Mouse (Mus musculus) WW6 (cell line): ENCODE measurements around the gene Smim7.

Experiments used
- DNase-seq: peaks from one replicate; pipeline ENCODE4 v3.0.0-alpha.2; 2013; ENCODE audit warnings: low read depth, low spot score

Smim7 gene

GRCm38 (mm10) chr8:72547802-72548643 lies 22.9 kb downstream of the Smim7 start, which contains the start of gene Med26:
Med26 (minus strand) TSS chr8:72548270.
- peak; percentile 100 for DNase-seq

DNA sequence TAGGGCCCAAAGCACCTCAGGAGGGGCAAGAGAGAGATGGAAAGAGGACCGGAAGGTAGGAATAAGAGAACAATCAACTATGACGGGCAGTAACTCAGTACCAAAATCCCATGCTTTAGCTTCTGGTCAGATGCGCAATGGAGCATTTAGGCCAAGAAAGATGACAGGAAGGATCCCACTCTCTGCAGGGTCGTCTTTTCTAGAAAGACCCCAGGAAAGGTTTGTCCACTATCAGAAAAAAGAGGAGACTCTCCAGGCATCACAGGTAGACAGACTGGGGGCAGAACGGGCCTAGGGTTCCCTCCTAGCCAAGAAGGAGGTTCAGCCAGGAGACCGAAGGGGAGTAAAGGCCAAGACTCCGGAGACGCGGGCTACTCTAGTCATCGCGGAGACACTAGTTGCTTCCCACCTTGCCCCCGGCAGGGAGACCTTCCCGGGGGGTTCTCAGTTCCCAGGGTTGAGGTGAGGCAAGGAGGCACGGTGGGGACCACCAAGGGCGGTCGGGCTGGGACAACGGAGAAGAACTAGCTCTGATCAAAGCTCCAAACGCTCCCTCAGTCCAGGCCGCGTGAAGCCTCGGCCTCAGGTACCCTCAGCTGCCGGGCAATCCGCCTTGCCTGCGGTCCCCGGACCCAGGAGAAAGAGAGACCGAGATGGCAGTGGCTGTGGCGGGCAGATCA lies 23.6 kb downstream of the Smim7 start:
- DNase-seq, result no peak

GRCm38 (mm10) chr8:72539234-72539633 lies 31.7 kb downstream of the Smim7 start:
- peak; percentile 28 for DNase-seq

- no peak for DNase-seq
Observed at GRCm38 (mm10) chr8:72534888-72535287, 36.0 kb downstream of the Smim7 start.

GRCm38 (mm10) chr8:72532103-72532502 lies 38.8 kb downstream of the Smim7 start:
- no peak for DNase-seq

DNA sequence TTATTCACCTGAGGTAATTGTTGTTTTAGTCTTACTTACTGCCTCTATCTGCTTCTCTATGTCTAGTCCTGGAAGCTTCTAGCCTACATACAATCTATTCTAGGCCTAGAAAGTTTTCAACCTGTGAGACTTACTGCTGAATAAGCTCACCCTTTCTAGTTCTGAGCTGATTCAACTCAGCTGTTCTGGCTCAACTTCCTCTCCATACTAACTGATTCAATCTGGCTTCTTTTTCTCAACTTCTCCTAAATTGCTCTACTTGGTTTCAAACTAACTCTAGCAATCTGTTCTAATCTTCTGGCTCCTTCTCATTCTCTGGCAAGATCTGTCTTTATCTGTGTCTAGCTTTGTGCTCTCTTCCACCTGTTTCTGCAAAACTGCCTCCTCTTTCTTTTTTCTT lies 49.0 kb downstream of the Smim7 start:
- no peak for DNase-seq

DNA sequence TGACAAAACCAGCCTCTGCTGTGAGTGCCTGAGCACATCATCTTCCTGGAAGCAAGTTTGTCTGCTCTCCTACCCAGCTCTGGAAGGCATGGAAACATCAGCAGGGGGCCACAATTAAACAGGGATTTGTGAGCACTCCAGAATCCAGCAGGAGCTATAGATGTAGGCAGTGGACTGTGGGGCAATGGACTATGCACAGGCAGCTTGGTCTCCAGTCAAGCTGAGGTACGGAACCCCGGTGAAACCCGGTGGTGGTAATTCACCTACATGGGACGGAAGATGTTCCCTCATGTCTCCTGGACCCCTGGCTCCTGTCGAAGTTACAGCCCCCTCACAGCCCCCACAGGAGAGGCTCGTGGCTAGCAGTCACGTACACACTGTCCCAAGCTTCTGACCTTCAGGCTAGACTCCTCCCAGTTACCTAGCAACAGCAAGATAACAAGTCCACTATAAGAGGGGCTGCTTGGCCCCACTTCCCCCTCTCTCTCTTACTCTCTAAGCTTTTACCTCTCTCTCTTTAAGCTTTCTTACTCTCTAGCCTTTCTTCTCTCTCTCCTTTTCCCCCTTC lies 53.4 kb downstream of the Smim7 start:
- no peak for DNase-seq
